Mouse (Mus musculus) spleen, postnatal 4 days (tissue): ENCODE measurements around the gene Akr1b8.
"Not testable (repeated sequence)": the region's sequence is repeated elsewhere in the genome, so short reads cannot be mapped to it uniquely, and the experiment has no call there.

ENCODE experiments used
- DNase-seq, 2 experiments: peaks; one replicate each; pipeline ENCODE4 v3.0.0; 2022; ENCODE audit warnings: low spot score in 2 of 2

Akr1b8 gene

GRCm38 (mm10) chr6:34399606-34400220 is 45.8 kb downstream of the Akr1b8 start:
- no peak for DNase-seq

- DNase-seq = no peak
Observed at GRCm38 (mm10) chr6:34400696-34401095, 46.8 kb downstream of the Akr1b8 start.

- DNase-seq = no peak
Observed at GRCm38 (mm10) chr6:34406746-34407145, 52.8 kb downstream of the Akr1b8 start.

- no peak for DNase-seq
Observed at GRCm38 (mm10) chr6:34407403-34407802, 53.5 kb downstream of the Akr1b8 start.

GRCm38 (mm10) chr6:34412023-34412422 is 58.1 kb downstream of the Akr1b8 start, which contains the start of gene Akr1b7:
Akr1b7 (plus strand) TSS chr6:34412334.
- DNase-seq = no peak

- DNase-seq = no peak
Observed at GRCm38 (mm10) chr6:34412688-34413087, 58.8 kb downstream of the Akr1b8 start.

- not testable (repeated sequence) for DNase-seq
Observed at GRCm38 (mm10) chr6:34413386-34413785, 59.5 kb downstream of the Akr1b8 start.

GRCm38 (mm10) chr6:34416521-34416920 is 62.6 kb downstream of the Akr1b8 start:
- DNase-seq = no peak
